Mouse (Mus musculus): Measurements from ENCODE around the gene Mpp6.

DNA sequence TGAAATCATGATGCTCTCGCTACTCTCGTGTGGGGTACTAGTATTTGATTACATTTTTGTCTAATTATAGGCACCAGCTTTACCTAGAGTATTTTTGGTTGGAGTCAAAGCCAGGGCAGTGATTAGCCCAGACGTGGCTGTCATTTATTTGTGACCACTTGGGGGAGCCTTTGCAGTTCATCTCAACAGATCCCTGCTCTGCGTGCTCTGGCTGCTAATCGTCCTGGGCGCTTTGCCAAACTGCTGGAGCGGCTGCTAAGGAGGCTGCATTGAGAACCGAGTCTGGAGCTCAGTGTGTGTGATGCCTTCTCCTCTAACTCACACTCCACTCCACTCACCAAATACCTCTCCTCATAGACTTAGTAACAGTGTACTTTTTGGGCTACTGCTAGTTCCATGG is 2.7 kb downstream of the Mpp6 start:
- TF ChIP-seq CTCF (IDR thresholded peaks at IDR 0.05; ENCODE audit: extremely low read depth, insufficient read depth, insufficient read length, insufficient replicate concordance) = peak; percentile 72; the same call in 1 of the 2 replicates
- no peak for TF ChIP-seq POLR2A (IDR thresholded peaks at IDR 0.05; ENCODE audit: low read depth, low read length)

Measured in spleen, adult 2 months (tissue).